Mouse (Mus musculus): Measurements from ENCODE around the gene Fam71e1. TPM values are rescaled to one million over a fixed set of nuclear protein-coding genes. Genes with fewer than 3 reads are reported as not detected.

Fam71e1 gene
- polyA plus RNA-seq (2017; shearing (Covaris generic)) = 3.8 TPM

GRCm38 (mm10) chr7:44495992-44496770 is at the start of gene Fam71e1, which contains the start of gene Emc10:
TSS of gene Fam71e1 (plus strand) at chr7:44496581.
TSS of gene Emc10 (minus strand) at chr7:44496529.

GRCm38 (mm10) chr7:44465111-44465510 is 31.3 kb upstream of the Fam71e1 start, which contains the start of gene Aspdh:
TSS of gene Aspdh (plus strand) at chr7:44465391.

GRCm38 (mm10) chr7:44467811-44468411 is 28.5 kb upstream of the Fam71e1 start, which contains the start of gene Josd2:
TSS of gene Josd2 (plus strand) at chr7:44467980.

GRCm38 (mm10) chr7:44524502-44524901 is 28.1 kb downstream of the Fam71e1 start, which contains the start of gene Mybpc2:
TSS of gene Mybpc2 (minus strand) at chr7:44524656.

DNA sequence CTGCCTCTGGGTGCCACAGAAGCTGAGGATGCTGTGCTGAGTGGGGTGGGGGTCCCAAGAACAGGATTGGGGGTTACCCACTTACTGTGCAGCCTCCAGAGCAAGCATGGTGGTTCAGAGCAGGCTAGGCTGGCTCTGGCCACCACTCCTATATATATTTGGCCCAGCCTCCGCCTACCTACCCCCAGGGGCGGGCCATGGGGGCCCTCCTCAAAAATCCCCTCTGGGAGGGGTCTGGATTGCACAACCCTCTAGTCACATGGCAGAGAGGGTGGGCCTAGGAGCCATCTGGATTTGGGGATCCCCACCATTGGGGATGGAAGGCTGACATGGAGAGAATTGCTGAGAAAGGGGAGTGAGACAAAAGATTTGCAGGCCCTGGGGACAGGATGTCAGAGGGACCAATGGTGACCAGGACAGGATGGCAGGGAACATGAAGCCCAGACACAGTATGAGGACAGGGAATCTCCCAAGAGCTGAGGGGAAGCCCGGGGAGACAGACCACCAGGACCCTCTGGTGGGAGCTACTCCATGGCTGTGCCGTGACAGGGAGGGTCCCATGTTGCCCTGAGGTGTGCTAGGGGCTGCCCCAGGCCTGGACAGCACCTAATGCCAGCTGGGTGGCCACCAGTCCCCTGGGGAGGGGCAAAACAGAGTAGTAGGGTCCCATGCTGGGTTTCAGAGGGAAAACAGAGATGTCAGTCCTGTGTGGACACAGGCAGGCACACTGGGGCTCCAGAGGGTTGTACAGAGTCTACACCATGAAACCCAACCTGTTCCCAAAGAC is 35.8 kb downstream of the Fam71e1 start, which contains the start of gene Spib:
Gene Spib (minus strand): TSS at position 126 of the 787 bp plus-strand sequence.

DNA sequence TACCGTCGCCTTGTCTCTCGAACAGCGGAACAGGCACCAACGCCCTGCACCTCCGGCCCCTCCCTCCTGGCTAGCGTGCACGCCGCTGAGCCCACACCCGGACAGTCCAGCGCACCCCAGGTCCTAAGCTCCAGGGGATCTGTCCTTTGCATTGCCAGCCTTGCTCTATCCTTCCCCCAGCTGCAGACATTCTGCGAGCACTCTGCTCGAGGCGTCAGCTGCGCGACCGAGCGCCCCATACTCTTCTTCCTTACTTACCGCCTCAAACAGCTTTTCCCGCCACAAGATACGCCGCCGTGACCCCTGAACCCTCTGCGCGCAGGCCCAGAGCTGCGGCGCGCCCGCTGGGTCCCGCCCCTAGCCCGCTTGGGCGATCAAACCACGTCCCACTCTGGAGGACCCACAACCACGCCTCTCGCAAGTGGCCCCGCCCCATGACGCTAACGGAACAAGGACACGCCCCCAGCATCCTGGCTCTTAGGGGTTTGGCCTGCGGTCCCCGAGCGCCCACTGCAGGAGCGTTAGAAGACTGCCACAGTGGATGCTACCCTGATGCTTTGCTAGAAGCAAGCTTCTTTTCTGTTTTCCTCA is 52.2 kb downstream of the Fam71e1 start, which contains the start of gene Pold1:
Gene Pold1 (minus strand): TSS at position 353 of the 591 bp plus-strand sequence.

Other genes starting within 250 kb of the Fam71e1 start
- gene 1700028J19Rik, start 249.9 kb upstream of the Fam71e1 start, polyA plus RNA-seq (2017; shearing (Covaris generic)) = 1.8 TPM
- gene 2410002F23Rik, start 249.9 kb upstream of the Fam71e1 start, polyA plus RNA-seq (2017; shearing (Covaris generic)) = 202 TPM
- gene Acp4, start 239.2 kb upstream of the Fam71e1 start, polyA plus RNA-seq (2017; shearing (Covaris generic)) = not detected
- not detected for gene Gm15517, start 235.1 kb upstream of the Fam71e1 start, polyA plus RNA-seq (2017; shearing (Covaris generic))
- gene Clec11a, start 189.7 kb upstream of the Fam71e1 start, polyA plus RNA-seq (2017; shearing (Covaris generic)) = 0.21 TPM
- 0.11 TPM for gene Shank1, start 186.3 kb upstream of the Fam71e1 start, polyA plus RNA-seq (2017; shearing (Covaris generic))
- 0.10 TPM for gene Syt3, start 112.5 kb upstream of the Fam71e1 start, polyA plus RNA-seq (2017; shearing (Covaris generic))
- 0.38 TPM for gene 1700008O03Rik, start 110.8 kb upstream of the Fam71e1 start, polyA plus RNA-seq (2017; shearing (Covaris generic))
- not detected for gene Lrrc4b, start 67.6 kb upstream of the Fam71e1 start, polyA plus RNA-seq (2017; shearing (Covaris generic))
- not detected for gene Aspdh, start 31.2 kb upstream of the Fam71e1 start, polyA plus RNA-seq (2017; shearing (Covaris generic))
- 120 TPM for gene Josd2, start 28.6 kb upstream of the Fam71e1 start, polyA plus RNA-seq (2017; shearing (Covaris generic))
- 132 TPM for gene Emc10, start 52 bp upstream of the Fam71e1 start, polyA plus RNA-seq (2017; shearing (Covaris generic))
- not detected for gene Mybpc2, start 28.1 kb downstream of the Fam71e1 start, polyA plus RNA-seq (2017; shearing (Covaris generic))
- 1.3 TPM for gene Spib, start 35.5 kb downstream of the Fam71e1 start, polyA plus RNA-seq (2017; shearing (Covaris generic))
- 64.9 TPM for gene Pold1, start 52.3 kb downstream of the Fam71e1 start, polyA plus RNA-seq (2017; shearing (Covaris generic))
- gene Nr1h2, start 57.4 kb downstream of the Fam71e1 start, polyA plus RNA-seq (2017; shearing (Covaris generic)) = 141 TPM
- gene Napsa, start 75.8 kb downstream of the Fam71e1 start, polyA plus RNA-seq (2017; shearing (Covaris generic)) = 1.6 TPM
- gene Kcnc3, start 94.1 kb downstream of the Fam71e1 start, polyA plus RNA-seq (2017; shearing (Covaris generic)) = not detected
- gene Myh14, start 174.3 kb downstream of the Fam71e1 start, polyA plus RNA-seq (2017; shearing (Covaris generic)) = not detected
- not detected for gene Izumo2, start 212.2 kb downstream of the Fam71e1 start, polyA plus RNA-seq (2017; shearing (Covaris generic))

All from CD4-positive, CD25-positive, alpha-beta regulatory T cell, adult 9 weeks (primary cell).